Mouse (Mus musculus): ENCODE data around the gene Phf7.

The Phf7 gene

GRCm38 (mm10) chr14:31251084-31251604 is at the start of gene Phf7, which contains the start of gene Bap1:
Phf7 (minus strand) TSS chr14:31251317.
Bap1 (plus strand) TSS chr14:31251450.
- peak; percentile 97 for DNase-seq (ENCODE audit: low read depth, low spot score)

- DNase-seq (ENCODE audit: low read depth, low spot score): no peak
Measured at GRCm38 (mm10) chr14:31285728-31286127, 34.6 kb upstream of the Phf7 start.

- DNase-seq (ENCODE audit: low read depth, low spot score): peak; percentile 72
Measured at GRCm38 (mm10) chr14:31272164-31272563, 21.0 kb upstream of the Phf7 start.

GRCm38 (mm10) chr14:31271121-31271520 is 20.0 kb upstream of the Phf7 start:
- no peak for DNase-seq (ENCODE audit: low read depth, low spot score)

GRCm38 (mm10) chr14:31269456-31270100 is 18.5 kb upstream of the Phf7 start:
- no peak for DNase-seq (ENCODE audit: low read depth, low spot score)

- no peak for DNase-seq (ENCODE audit: low read depth, low spot score)
Measured at GRCm38 (mm10) chr14:31268301-31269001, 17.3 kb upstream of the Phf7 start.

- no peak for DNase-seq (ENCODE audit: low read depth, low spot score)
Measured at GRCm38 (mm10) chr14:31267649-31268048, 16.5 kb upstream of the Phf7 start.

- DNase-seq (ENCODE audit: low read depth, low spot score): no peak
Measured at GRCm38 (mm10) chr14:31260932-31261331, 9.8 kb upstream of the Phf7 start.

GRCm38 (mm10) chr14:31260374-31260773 is 9.3 kb upstream of the Phf7 start:
- DNase-seq (ENCODE audit: low read depth, low spot score): no peak

- DNase-seq (ENCODE audit: low read depth, low spot score): no peak
Measured at GRCm38 (mm10) chr14:31258476-31259050, 7.4 kb upstream of the Phf7 start.

GRCm38 (mm10) chr14:31252091-31252490 is 974 bp upstream of the Phf7 start:
- DNase-seq (ENCODE audit: low read depth, low spot score): no peak

GRCm38 (mm10) chr14:31251626-31252025 is 509 bp upstream of the Phf7 start:
- no peak for DNase-seq (ENCODE audit: low read depth, low spot score)

- DNase-seq (ENCODE audit: low read depth, low spot score): no peak
Measured at GRCm38 (mm10) chr14:31250222-31251083, 664 bp downstream of the Phf7 start.

GRCm38 (mm10) chr14:31248396-31248795 is 2.7 kb downstream of the Phf7 start:
- no peak for DNase-seq (ENCODE audit: low read depth, low spot score)

GRCm38 (mm10) chr14:31245946-31246345 is 5.2 kb downstream of the Phf7 start:
- DNase-seq (ENCODE audit: low read depth, low spot score): no peak

- DNase-seq (ENCODE audit: low read depth, low spot score): no peak
Measured at GRCm38 (mm10) chr14:31244777-31245176, 6.3 kb downstream of the Phf7 start.

- DNase-seq (ENCODE audit: low read depth, low spot score): no peak
Measured at GRCm38 (mm10) chr14:31240528-31240927, 10.6 kb downstream of the Phf7 start.

GRCm38 (mm10) chr14:31237101-31237882 is 13.8 kb downstream of the Phf7 start:
- DNase-seq (ENCODE audit: low read depth, low spot score): no peak

GRCm38 (mm10) chr14:31233996-31234591 is 17.0 kb downstream of the Phf7 start:
- DNase-seq (ENCODE audit: low read depth, low spot score): peak; percentile 61

Data from CD4-positive helper T cell, adult 2 months (primary cell).